Mouse (Mus musculus): ENCODE data around the gene Hhipl1.

GRCm38 (mm10) chr12:108303778-108304365, 2.2 kb upstream of the Hhipl1 start:
- TF ChIP-seq CTCF (conservative IDR thresholded peaks at IDR 0.05; ENCODE audit: insufficient read depth, insufficient read length, low read depth, low read length) (no peak), POLR2A (IDR thresholded peaks at IDR 0.05; ENCODE audit: low read depth, low read length) (no peak)

Measured in kidney, adult 2 months (tissue).